Mouse (Mus musculus): ENCODE data around the gene Taf13. TPM values are rescaled to one million over a fixed set of nuclear protein-coding genes. Genes with fewer than 3 reads are reported as not detected.

Gene Taf13
- polyA plus RNA-seq, 1 experiment from 2014 or later = 54.0 TPM

GRCm38 (mm10) chr3:108542299-108542698 is 29.2 kb upstream of the Taf13 start:
- H3K4me1 ChIP-seq (replicated peaks; ENCODE audit: control insufficient read depth, insufficient read depth, low read length) = peaks cover 2% of the 10 kb centered on the region
- no peak overlapping the region for H3K4me2 ChIP-seq (ENCODE audit: low read length)
- WGBS = 82% methylated on average over 11 of the region's 11 CpGs
- H3K27ac ChIP-seq (ENCODE audit: low read length) = no peak overlapping the region
- no peak overlapping the region for H3K4me3 ChIP-seq (replicated peaks; ENCODE audit: low read length)
- no peaks in the 10 kb centered on the region for H3K27me3 ChIP-seq (replicated peaks; ENCODE audit: control insufficient read depth, insufficient read depth, low read length)
- no peaks in the 10 kb centered on the region for H3K36me3 ChIP-seq (ENCODE audit: control insufficient read depth, insufficient read depth)
- H3K9me3 ChIP-seq (ENCODE audit: control insufficient read depth, low read length) = no peaks in the 10 kb centered on the region
- no peak overlapping the region for H3K9ac ChIP-seq (replicated peaks; ENCODE audit: low read depth, low read length)
- ATAC-seq = no peak

GRCm38 (mm10) chr3:108554111-108554561 is 17.4 kb upstream of the Taf13 start:
- H3K36me3 ChIP-seq (ENCODE audit: control insufficient read depth, insufficient read depth) = peaks cover 15% of the 10 kb centered on the region
- no peaks in the 10 kb centered on the region for H3K9me3 ChIP-seq (ENCODE audit: control insufficient read depth, low read length)
- H3K27me3 ChIP-seq (replicated peaks; ENCODE audit: control insufficient read depth, insufficient read depth, low read length) = no peaks in the 10 kb centered on the region
- peak; percentile 78 for ATAC-seq
- H3K4me1 ChIP-seq (replicated peaks; ENCODE audit: control insufficient read depth, insufficient read depth, low read length) = peaks cover 4% of the 10 kb centered on the region
- H3K27ac ChIP-seq (ENCODE audit: low read length) = peak overlapping the region; percentile 90
- peak overlapping the region; percentile 81 for H3K4me3 ChIP-seq (replicated peaks; ENCODE audit: low read length)
- peak overlapping the region; percentile 51 for H3K4me2 ChIP-seq (ENCODE audit: low read length)
- H3K9ac ChIP-seq (replicated peaks; ENCODE audit: low read depth, low read length) = peak overlapping the region; percentile 96
- WGBS = under 1% methylated on average over 42 of the region's 42 CpGs

GRCm38 (mm10) chr3:108554587-108555312 is 16.7 kb upstream of the Taf13 start:
- peaks cover 15% of the 10 kb centered on the region for H3K36me3 ChIP-seq (ENCODE audit: control insufficient read depth, insufficient read depth)
- H3K27me3 ChIP-seq (replicated peaks; ENCODE audit: control insufficient read depth, insufficient read depth, low read length) = no peaks in the 10 kb centered on the region
- ATAC-seq = peak; percentile 98
- WGBS = 17% methylated on average over 22 of the region's 22 CpGs
- peak overlapping the region; percentile 81 for H3K4me3 ChIP-seq (replicated peaks; ENCODE audit: low read length)
- peak overlapping the region; percentile 51 for H3K4me2 ChIP-seq (ENCODE audit: low read length)
- peak overlapping the region; percentile 90 for H3K27ac ChIP-seq (ENCODE audit: low read length)
- H3K9ac ChIP-seq (replicated peaks; ENCODE audit: low read depth, low read length) = peak overlapping the region; percentile 96
- no peaks in the 10 kb centered on the region for H3K9me3 ChIP-seq (ENCODE audit: control insufficient read depth, low read length)
- peaks cover 4% of the 10 kb centered on the region for H3K4me1 ChIP-seq (replicated peaks; ENCODE audit: control insufficient read depth, insufficient read depth, low read length)

- 91% methylated on average over 4 of the region's 4 CpGs for WGBS
- Histone ChIP-seq H3K36me3 (ENCODE audit: control insufficient read depth, insufficient read depth) (peaks cover 15% of the 10 kb centered on the region), H3K4me2 (ENCODE audit: low read length) (no peak overlapping the region), H3K4me3 (replicated peaks; ENCODE audit: low read length) (no peak overlapping the region), H3K9ac (replicated peaks; ENCODE audit: low read depth, low read length) (no peak overlapping the region), H3K27ac (ENCODE audit: low read length) (no peak overlapping the region), H3K9me3 (ENCODE audit: control insufficient read depth, low read length) (no peaks in the 10 kb centered on the region), H3K27me3 (replicated peaks; ENCODE audit: control insufficient read depth, insufficient read depth, low read length) (no peaks in the 10 kb centered on the region), H3K4me1 (replicated peaks; ENCODE audit: control insufficient read depth, insufficient read depth, low read length) (peaks cover 19% of the 10 kb centered on the region)
- no peak for ATAC-seq
Measured at GRCm38 (mm10) chr3:108557888-108558287, 13.6 kb upstream of the Taf13 start.

GRCm38 (mm10) chr3:108562133-108562730 is 9.3 kb upstream of the Taf13 start, which contains the start of gene Tmem167b:
Gene Tmem167b, minus strand, starts transcription at chr3:108562466.
- H3K27me3 ChIP-seq (replicated peaks; ENCODE audit: control insufficient read depth, insufficient read depth, low read length) = no peaks in the 10 kb centered on the region
- H3K9ac ChIP-seq (replicated peaks; ENCODE audit: low read depth, low read length) = peak within 1 kb of the TSS; percentile 90
- peak; percentile 97 for ATAC-seq
- H3K27ac ChIP-seq (ENCODE audit: low read length) = peak within 1 kb of the TSS; percentile 96
- H3K36me3 ChIP-seq (ENCODE audit: control insufficient read depth, insufficient read depth) = peaks cover 10% of the 10 kb centered on the region
- H3K9me3 ChIP-seq (ENCODE audit: control insufficient read depth, low read length) = no peaks in the 10 kb centered on the region
- H3K4me1 ChIP-seq (replicated peaks; ENCODE audit: control insufficient read depth, insufficient read depth, low read length) = peaks cover 21% of the 10 kb centered on the region
- H3K4me2 ChIP-seq (ENCODE audit: low read length) = peak within 1 kb of the TSS; percentile 96
- H3K4me3 ChIP-seq (replicated peaks; ENCODE audit: low read length) = peak within 1 kb of the TSS; percentile 91
- under 1% methylated on average over 45 of the region's 45 CpGs for WGBS

GRCm38 (mm10) chr3:108562777-108563271 is 8.7 kb upstream of the Taf13 start:
- WGBS = 6% methylated on average over 15 of the region's 15 CpGs
- peak overlapping the region; percentile 96 for H3K4me2 ChIP-seq (ENCODE audit: low read length)
- peak overlapping the region; percentile 91 for H3K4me3 ChIP-seq (replicated peaks; ENCODE audit: low read length)
- ATAC-seq = peak; percentile 60
- peaks cover 21% of the 10 kb centered on the region for H3K4me1 ChIP-seq (replicated peaks; ENCODE audit: control insufficient read depth, insufficient read depth, low read length)
- H3K36me3 ChIP-seq (ENCODE audit: control insufficient read depth, insufficient read depth) = peaks cover 8% of the 10 kb centered on the region
- no peaks in the 10 kb centered on the region for H3K27me3 ChIP-seq (replicated peaks; ENCODE audit: control insufficient read depth, insufficient read depth, low read length)
- H3K27ac ChIP-seq (ENCODE audit: low read length) = peak overlapping the region; percentile 96
- H3K9me3 ChIP-seq (ENCODE audit: control insufficient read depth, low read length) = no peaks in the 10 kb centered on the region
- peak overlapping the region; percentile 60 for H3K9ac ChIP-seq (replicated peaks; ENCODE audit: low read depth, low read length)

GRCm38 (mm10) chr3:108563309-108563708 is 8.2 kb upstream of the Taf13 start:
- H3K36me3 ChIP-seq (ENCODE audit: control insufficient read depth, insufficient read depth) = peaks cover 4% of the 10 kb centered on the region
- H3K9me3 ChIP-seq (ENCODE audit: control insufficient read depth, low read length) = no peaks in the 10 kb centered on the region
- 8% methylated on average over 4 of the region's 4 CpGs for whole genome bisulfite sequencing
- peak; percentile 19 for ATAC-seq
- peak overlapping the region; percentile 91 for H3K4me3 ChIP-seq (replicated peaks; ENCODE audit: low read length)
- peaks cover 21% of the 10 kb centered on the region for H3K4me1 ChIP-seq (replicated peaks; ENCODE audit: control insufficient read depth, insufficient read depth, low read length)
- H3K27ac ChIP-seq (ENCODE audit: low read length) = peak overlapping the region; percentile 96
- no peaks in the 10 kb centered on the region for H3K27me3 ChIP-seq (replicated peaks; ENCODE audit: control insufficient read depth, insufficient read depth, low read length)
- peak overlapping the region; percentile 96 for H3K4me2 ChIP-seq (ENCODE audit: low read length)
- peak overlapping the region; percentile 60 for H3K9ac ChIP-seq (replicated peaks; ENCODE audit: low read depth, low read length)

- peak; percentile 13; the same call in 1 of the 2 replicates for ATAC-seq
- Histone ChIP-seq H3K27me3 (replicated peaks; ENCODE audit: control insufficient read depth, insufficient read depth, low read length) (no peaks in the 10 kb centered on the region), H3K9me3 (ENCODE audit: control insufficient read depth, low read length) (no peaks in the 10 kb centered on the region), H3K4me1 (replicated peaks; ENCODE audit: control insufficient read depth, insufficient read depth, low read length) (peaks cover 16% of the 10 kb centered on the region), H3K4me2 (ENCODE audit: low read length) (no peak overlapping the region), H3K36me3 (ENCODE audit: control insufficient read depth, insufficient read depth) (no peaks in the 10 kb centered on the region), H3K4me3 (replicated peaks; ENCODE audit: low read length) (no peak overlapping the region), H3K9ac (replicated peaks; ENCODE audit: low read depth, low read length) (no peak overlapping the region), H3K27ac (ENCODE audit: low read length) (peak overlapping the region; percentile 44)
- WGBS = 6% methylated on average over 15 of the region's 15 CpGs
Measured at GRCm38 (mm10) chr3:108567990-108568877, 3.3 kb upstream of the Taf13 start.

All from forebrain, embryonic 16.5 days (tissue).